In genomic region chr4:91362520-91362919, GRCm38 (mm10) we compare ENCODE assay signal across 28 mouse cellular contexts. TPM values are rescaled to one million over a fixed set of nuclear protein-coding genes. Genes with fewer than 3 reads are reported as not detected.
DNase-seq lines count a peak whose midpoint lies in the region; ATAC-seq lines count a peak whose summit lies in the region.
"Had no signal": no experiment of that assay in that cellular context is flagged by ENCODE, and none has a peak within 500 bp of the region (broad histone marks: within the 10 kb centered on the region; RNA-seq: fewer than 3 reads in every experiment).

No protein-coding gene starts in this region.

- peaks cover 28% of the 10 kb centered on the region for H3K4me1 ChIP-seq in forebrain, embryonic 13.5 days
- peaks cover 25% of the 10 kb centered on the region for H3K4me1 ChIP-seq in forebrain, embryonic 10.5 days
- peaks cover 27% of the 10 kb centered on the region for H3K4me1 ChIP-seq in hindbrain, embryonic 15.5 days (replicated peaks)
- peaks cover 15% of the 10 kb centered on the region for H3K4me1 ChIP-seq in hindbrain, embryonic 10.5 days (replicated peaks)
- peaks cover 56% of the 10 kb centered on the region for H3K4me1 ChIP-seq in midbrain, embryonic 13.5 days (replicated peaks)
- H3K4me1 ChIP-seq in midbrain, embryonic 10.5 days, result peaks cover 19% of the 10 kb centered on the region
- H3K4me1 ChIP-seq in neural tube, embryonic 14.5 days (ENCODE audit: control insufficient read depth, insufficient read depth, low read length), result peaks cover 4% of the 10 kb centered on the region; the same call in 1 of the 2 replicates
- H3K4me1 ChIP-seq: liver, embryonic 15.5 days; neural tube, embryonic 12.5 days had no signal

- H3K4me3 ChIP-seq in forebrain, embryonic 13.5 days, result no peak overlapping the region
- no peak overlapping the region for H3K4me3 ChIP-seq in forebrain, embryonic 10.5 days
- no peak overlapping the region for H3K4me3 ChIP-seq in hindbrain, embryonic 15.5 days
- H3K4me3 ChIP-seq in hindbrain, embryonic 10.5 days, result no peak overlapping the region
- H3K4me3 ChIP-seq in midbrain, embryonic 13.5 days (replicated peaks), result no peak overlapping the region
- no peak overlapping the region for H3K4me3 ChIP-seq in midbrain, embryonic 10.5 days
- no peak overlapping the region for H3K4me3 ChIP-seq in neural tube, embryonic 14.5 days (ENCODE audit: low read depth, low read length)
- H3K4me3 ChIP-seq: liver, embryonic 15.5 days; neural tube, embryonic 12.5 days had no signal

- H3K9me3 ChIP-seq in forebrain, embryonic 13.5 days (replicated peaks), result no peaks in the 10 kb centered on the region
- no peaks in the 10 kb centered on the region for H3K9me3 ChIP-seq in forebrain, embryonic 10.5 days
- H3K9me3 ChIP-seq in hindbrain, embryonic 15.5 days, result no peaks in the 10 kb centered on the region
- H3K9me3 ChIP-seq in hindbrain, embryonic 10.5 days, result no peaks in the 10 kb centered on the region
- H3K9me3 ChIP-seq in midbrain, embryonic 13.5 days, result no peaks in the 10 kb centered on the region
- H3K9me3 ChIP-seq in midbrain, embryonic 10.5 days (replicated peaks), result no peaks in the 10 kb centered on the region
- no peaks in the 10 kb centered on the region for H3K9me3 ChIP-seq in neural tube, embryonic 14.5 days (ENCODE audit: control insufficient read depth, low read length)
- H3K9me3 ChIP-seq: liver, embryonic 15.5 days; neural tube, embryonic 12.5 days had no signal

- H3K27me3 ChIP-seq in forebrain, embryonic 13.5 days, result no peaks in the 10 kb centered on the region
- no peaks in the 10 kb centered on the region for H3K27me3 ChIP-seq in forebrain, embryonic 10.5 days (ENCODE audit: poor library complexity, severe bottlenecking)
- no peaks in the 10 kb centered on the region for H3K27me3 ChIP-seq in hindbrain, embryonic 15.5 days
- H3K27me3 ChIP-seq in hindbrain, embryonic 10.5 days (ENCODE audit: insufficient read depth, poor library complexity, severe bottlenecking), result no peaks in the 10 kb centered on the region
- H3K27me3 ChIP-seq in midbrain, embryonic 13.5 days, result no peaks in the 10 kb centered on the region
- H3K27me3 ChIP-seq in midbrain, embryonic 10.5 days (ENCODE audit: low read depth, poor library complexity, severe bottlenecking), result no peaks in the 10 kb centered on the region
- H3K27me3 ChIP-seq in neural tube, embryonic 14.5 days (ENCODE audit: control insufficient read depth, insufficient read depth, low read length), result no peaks in the 10 kb centered on the region
- H3K27me3 ChIP-seq: CH12.LX; liver, embryonic 15.5 days; neural tube, embryonic 12.5 days had no signal

- H3K4me2 ChIP-seq in forebrain, embryonic 13.5 days, result no peak overlapping the region
- no peak overlapping the region for H3K4me2 ChIP-seq in hindbrain, embryonic 15.5 days
- no peak overlapping the region for H3K4me2 ChIP-seq in midbrain, embryonic 13.5 days (replicated peaks)
- H3K4me2 ChIP-seq in neural tube, embryonic 14.5 days (ENCODE audit: low read depth, low read length), result no peak overlapping the region
- H3K4me2 ChIP-seq: liver, embryonic 15.5 days; lung, embryonic 14.5 days; neural tube, embryonic 12.5 days had no signal

- H3K36me3 ChIP-seq in forebrain, embryonic 13.5 days (ENCODE audit: poor library complexity, severe bottlenecking), result peaks cover 10% of the 10 kb centered on the region
- peaks cover 9% of the 10 kb centered on the region; the same call in 1 of the 2 replicates for H3K36me3 ChIP-seq in forebrain, embryonic 10.5 days (replicated peaks)
- no peaks in the 10 kb centered on the region for H3K36me3 ChIP-seq in hindbrain, embryonic 15.5 days
- H3K36me3 ChIP-seq in hindbrain, embryonic 10.5 days, result peaks cover 13% of the 10 kb centered on the region
- peaks cover 16% of the 10 kb centered on the region for H3K36me3 ChIP-seq in midbrain, embryonic 13.5 days
- peaks cover 18% of the 10 kb centered on the region for H3K36me3 ChIP-seq in midbrain, embryonic 10.5 days
- H3K36me3 ChIP-seq in neural tube, embryonic 14.5 days (ENCODE audit: control insufficient read depth, insufficient read depth, low read length), result peaks cover 4% of the 10 kb centered on the region; the same call in 1 of the 2 replicates
- H3K36me3 ChIP-seq: liver, embryonic 15.5 days had no signal

- 26% methylated on average over 5 of the region's 5 CpGs for WGBS in forebrain, embryonic 13.5 days
- 43% methylated on average over 5 of the region's 5 CpGs for WGBS in forebrain, embryonic 10.5 days
- 29% methylated on average over 5 of the region's 5 CpGs for WGBS in hindbrain, embryonic 15.5 days
- WGBS in hindbrain, embryonic 10.5 days, result 53% methylated on average over 5 of the region's 5 CpGs
- WGBS in midbrain, embryonic 13.5 days, result 31% methylated on average over 5 of the region's 5 CpGs
- 42% methylated on average over 5 of the region's 5 CpGs for WGBS in midbrain, embryonic 10.5 days
- 23% methylated on average over 5 of the region's 5 CpGs for WGBS in neural tube, embryonic 14.5 days

- no peak for DNase-seq in forebrain, embryonic 10.5 days (ENCODE audit: extremely low spot score, low spot score)
- no peak for DNase-seq in hindbrain, embryonic 10.5 days (ENCODE audit: low spot score)
- no peak for DNase-seq in midbrain, embryonic 10.5 days (ENCODE audit: low spot score)
- DNase-seq in ovary, postnatal 10 days (ENCODE audit: low spot score), result no peak
- DNase-seq: adrenal gland, adult 2 months; adrenal gland, postnatal 36 days; cerebellum, adult 2 months; cerebellum, postnatal 36 days; gastrocnemius, postnatal 10 days; heart, postnatal 14 days; kidney, adult 18-20 months; kidney, postnatal 36 days; layer of hippocampus, postnatal 36 days; lung, embryonic 14.5 days; lung, postnatal 14 days; right cerebral cortex, postnatal 25 days; spleen, adult 18-20 months; thymus, adult 18-20 months; thymus, postnatal 25 days had no signal

- ATAC-seq in forebrain, embryonic 13.5 days, result peak; percentile 57; the same call in 1 of the 2 replicates
- 0 out of 2 replicates have a peak, but pooled peaks have one; percentile 33 for ATAC-seq in hindbrain, embryonic 15.5 days (ENCODE audit: low FRiP score, low read depth)
- peak; percentile 57 for ATAC-seq in midbrain, embryonic 13.5 days
- peak; percentile 56; the same call in 1 of the 2 replicates for ATAC-seq in neural tube, embryonic 14.5 days (ENCODE audit: low read depth)
- ATAC-seq: activated CD4-positive, CD25-positive, alpha-beta regulatory T cell, adult 4 months had no signal

- H3K9ac ChIP-seq in forebrain, embryonic 13.5 days, result no peak overlapping the region
- no peak overlapping the region for H3K9ac ChIP-seq in hindbrain, embryonic 15.5 days
- no peak overlapping the region for H3K9ac ChIP-seq in midbrain, embryonic 13.5 days (replicated peaks)
- no peak overlapping the region for H3K9ac ChIP-seq in neural tube, embryonic 14.5 days (replicated peaks; ENCODE audit: low read depth, low read length)
- H3K9ac ChIP-seq: liver, embryonic 15.5 days; lung, embryonic 14.5 days; neural tube, embryonic 12.5 days had no signal

- H3K27ac ChIP-seq in forebrain, embryonic 13.5 days, result no peak overlapping the region
- H3K27ac ChIP-seq in forebrain, embryonic 10.5 days, result no peak overlapping the region
- H3K27ac ChIP-seq in hindbrain, embryonic 15.5 days (replicated peaks), result no peak overlapping the region
- no peak overlapping the region for H3K27ac ChIP-seq in hindbrain, embryonic 10.5 days
- no peak overlapping the region for H3K27ac ChIP-seq in midbrain, embryonic 13.5 days
- no peak overlapping the region for H3K27ac ChIP-seq in midbrain, embryonic 10.5 days (replicated peaks)
- no peak overlapping the region for H3K27ac ChIP-seq in neural tube, embryonic 14.5 days (ENCODE audit: low read depth, low read length)
- H3K27ac ChIP-seq: liver, embryonic 15.5 days; neural tube, embryonic 12.5 days had no signal

RNA-seq across cellular contexts. Expression of gene Elavl2, which starts 38.1 kb away (rescaled TPM):
- polyA plus RNA-seq in forebrain, embryonic 13.5 days (2015; fragmentation: Nextera tagmentation; extraction: Ambion mirVana), result 117 TPM in 2 replicates
- 29.5 and 32.5 TPM in 2 replicates for polyA plus RNA-seq in forebrain, embryonic 10.5 days (2016; fragmentation: Nextera tagmentation; extraction: Ambion mirVana)
- 141 and 143 TPM in 2 replicates for polyA plus RNA-seq in hindbrain, embryonic 15.5 days (2015; fragmentation: Nextera tagmentation; extraction: Ambion mirVana)
- polyA plus RNA-seq in hindbrain, embryonic 10.5 days (2016; fragmentation: Nextera tagmentation; extraction: Ambion mirVana), result 45.8 and 57.4 TPM in 2 replicates
- polyA plus RNA-seq in midbrain, embryonic 13.5 days (2015; fragmentation: Nextera tagmentation; extraction: Ambion mirVana), result 128 and 135 TPM in 2 replicates
- polyA plus RNA-seq in midbrain, embryonic 10.5 days (2016; fragmentation: Nextera tagmentation; extraction: Ambion mirVana), result 39.7 and 56.0 TPM in 2 replicates
- polyA plus RNA-seq in neural tube, embryonic 14.5 days (2014; fragmentation: Nextera tagmentation; extraction: Ambion mirVana), result 172 and 215 TPM in 2 replicates
- polyA plus RNA-seq: adrenal gland, adult 2 months; liver, adult 2 months had no signal
